ENCODE assay signal across 14 mouse cellular contexts in the genomic region with DNA sequence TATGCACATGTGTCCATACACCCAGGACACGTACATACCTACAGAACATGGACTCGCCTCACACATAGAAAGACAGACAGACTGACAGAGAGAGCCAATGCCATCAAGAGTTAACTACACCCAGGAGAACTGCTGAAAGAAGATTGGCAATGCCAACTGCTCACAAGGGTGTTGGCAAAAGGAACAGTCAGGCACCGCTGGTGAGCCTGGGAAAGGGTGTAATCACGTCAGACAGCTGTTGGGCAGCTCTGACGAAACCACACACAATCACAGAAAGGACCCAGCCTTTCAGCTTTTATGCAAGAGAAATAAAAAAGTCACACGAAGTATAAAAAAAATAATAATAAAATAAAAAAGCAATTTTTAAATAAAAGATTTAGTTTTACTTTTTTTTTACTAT. TPM values are rescaled to one million over a fixed set of nuclear protein-coding genes. Genes with fewer than 3 reads are reported as not detected.
"Had no signal": no experiment of that assay in that cellular context is flagged by ENCODE, and none has a peak within 500 bp of the region (broad histone marks: within the 10 kb centered on the region; RNA-seq: fewer than 3 reads in every experiment).

No protein-coding gene starts in this region.

- H3K27me3 ChIP-seq: neural tube, embryonic 13.5 days had no signal

- ATAC-seq: liver, postnatal 0 days had no signal

- H3K27ac ChIP-seq: left cerebral cortex, adult 2 months; limb, embryonic 10.5 days; liver, embryonic 13.5 days; neural tube, embryonic 13.5 days had no signal

- H3K9ac ChIP-seq: liver, embryonic 13.5 days; liver, postnatal 0 days; neural tube, embryonic 13.5 days had no signal

- DNase-seq: kidney, postnatal 25 days; liver, embryonic 13.5 days; liver, postnatal 0 days; lung, postnatal 36 days; midbrain, embryonic 14.5 days; retina, postnatal 1 day; right cerebral cortex, postnatal 4 days; spleen, adult 18-20 months; thymus, adult 18-20 months; thymus, postnatal 14 days had no signal

- H3K9me3 ChIP-seq: limb, embryonic 10.5 days; liver, embryonic 13.5 days; neural tube, embryonic 13.5 days had no signal

- H3K4me3 ChIP-seq: left cerebral cortex, adult 2 months; limb, embryonic 10.5 days; liver, embryonic 13.5 days; neural tube, embryonic 13.5 days had no signal

- H3K4me2 ChIP-seq: liver, embryonic 13.5 days; neural tube, embryonic 13.5 days had no signal

- H3K36me3 ChIP-seq: limb, embryonic 10.5 days; liver, embryonic 13.5 days; neural tube, embryonic 13.5 days had no signal

RNA-seq across cellular contexts. Expression of gene Nkain1, which starts 57.5 kb away (rescaled TPM):
- total RNA-seq: monocyte, adult 5-6 weeks had no signal
- polyA plus RNA-seq: liver, embryonic 13.5 days; liver, postnatal 0 days had no signal
